Mouse (Mus musculus): ENCODE data around the gene Dcun1d2.

Dcun1d2 gene

DNA sequence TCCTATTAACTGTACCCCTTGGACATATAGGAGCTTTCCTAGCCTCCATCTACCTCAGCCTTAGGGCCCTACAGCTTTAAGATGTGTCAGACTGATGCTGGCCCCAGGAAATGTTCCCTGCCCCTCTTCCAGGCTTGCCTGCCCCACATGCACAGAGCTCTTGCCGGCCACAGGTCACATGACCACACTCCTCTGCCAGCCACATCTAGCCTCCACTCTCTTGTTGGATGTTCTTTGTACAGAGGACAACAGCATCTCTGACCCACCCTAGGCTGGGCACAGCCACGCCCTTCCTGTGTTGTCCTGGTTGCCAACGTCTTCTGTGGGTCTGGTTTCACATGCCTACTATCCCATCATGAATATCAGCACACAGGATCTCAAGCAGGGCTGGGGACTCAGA, 60.7 kb downstream of the Dcun1d2 start:
- H3K36me3 ChIP-seq (ENCODE audit: insufficient read depth, low read length): no peaks in the 10 kb centered on the region
- no peak overlapping the region for H3K4me3 ChIP-seq (replicated peaks; ENCODE audit: low read length)
- TF ChIP-seq CTCF (conservative IDR thresholded peaks at IDR 0.05; ENCODE audit: low read length) (no peak), NANOG (IDR thresholded peaks at IDR 0.05; ENCODE audit: borderline replicate concordance, low read length) (no peak), POU5F1 (IDR thresholded peaks at IDR 0.05; ENCODE audit: borderline replicate concordance, low read length) (no peak)
- peaks cover 49% of the 10 kb centered on the region for H3K4me1 ChIP-seq (replicated peaks; ENCODE audit: low read depth, low read length)
- peaks cover 27% of the 10 kb centered on the region for H3K27me3 ChIP-seq (ENCODE audit: insufficient read depth, low read length)
- H3K9me3 ChIP-seq (ENCODE audit: low read length): no peaks in the 10 kb centered on the region

DNA sequence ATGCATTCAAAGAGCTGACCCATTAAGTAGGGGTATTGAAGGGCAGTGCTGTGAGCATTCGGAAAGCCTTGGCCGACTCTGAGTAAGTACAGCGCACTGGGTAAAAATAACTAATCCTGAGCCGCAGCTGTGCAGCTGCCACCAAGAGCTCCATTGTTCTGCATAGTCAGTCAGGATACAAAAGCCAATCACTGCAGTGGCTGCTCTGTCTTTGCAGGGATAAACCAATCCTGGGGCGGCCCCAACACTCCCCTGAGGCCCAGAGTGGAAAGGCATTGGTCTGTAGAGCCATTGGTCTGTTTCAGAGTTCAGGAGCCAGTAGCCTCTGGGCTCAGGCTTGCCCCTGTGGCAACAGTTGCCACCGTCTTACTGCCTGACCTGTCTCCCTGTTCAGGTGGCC, 61.6 kb downstream of the Dcun1d2 start:
- peaks cover 30% of the 10 kb centered on the region for H3K27me3 ChIP-seq (ENCODE audit: insufficient read depth, low read length)
- TF ChIP-seq CTCF (conservative IDR thresholded peaks at IDR 0.05; ENCODE audit: low read length): no peak
- no peak for TF ChIP-seq POU5F1 (IDR thresholded peaks at IDR 0.05; ENCODE audit: borderline replicate concordance, low read length)
- no peak for TF ChIP-seq NANOG (IDR thresholded peaks at IDR 0.05; ENCODE audit: borderline replicate concordance, low read length)
- no peaks in the 10 kb centered on the region for H3K36me3 ChIP-seq (ENCODE audit: insufficient read depth, low read length)
- H3K9me3 ChIP-seq (ENCODE audit: low read length): no peaks in the 10 kb centered on the region
- peaks cover 53% of the 10 kb centered on the region for H3K4me1 ChIP-seq (replicated peaks; ENCODE audit: low read depth, low read length)
- H3K4me3 ChIP-seq (replicated peaks; ENCODE audit: low read length): no peak overlapping the region

DNA sequence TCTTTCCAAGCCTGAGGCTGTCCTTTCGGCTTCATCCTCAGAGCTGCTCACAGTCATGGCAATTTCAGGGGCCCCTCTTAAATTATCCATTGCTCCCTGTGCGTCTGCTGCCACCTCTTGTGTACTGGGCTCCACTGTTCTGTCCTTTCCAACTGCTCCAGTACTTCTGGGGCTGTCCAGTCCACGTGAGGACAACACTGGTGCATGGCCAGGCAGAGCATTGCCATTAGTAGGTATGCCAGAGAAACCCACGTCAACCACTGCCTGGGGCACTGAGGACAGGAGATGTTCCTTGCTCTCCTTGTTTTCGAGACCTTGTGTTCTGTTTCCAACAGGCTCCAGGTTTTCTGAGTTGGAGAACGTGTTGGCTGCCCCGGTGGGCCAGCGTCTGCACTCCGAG, 63.5 kb downstream of the Dcun1d2 start:
- H3K9me3 ChIP-seq (ENCODE audit: low read length): no peaks in the 10 kb centered on the region
- H3K4me3 ChIP-seq (replicated peaks; ENCODE audit: low read length): peak overlapping the region; percentile 53; the same call in 1 of the 2 replicates
- H3K4me1 ChIP-seq (replicated peaks; ENCODE audit: low read depth, low read length): peaks cover 59% of the 10 kb centered on the region
- TF ChIP-seq POU5F1 (IDR thresholded peaks at IDR 0.05; ENCODE audit: borderline replicate concordance, low read length) (no peak), CTCF (conservative IDR thresholded peaks at IDR 0.05; ENCODE audit: low read length) (no peak), NANOG (IDR thresholded peaks at IDR 0.05; ENCODE audit: borderline replicate concordance, low read length) (no peak)
- H3K36me3 ChIP-seq (ENCODE audit: insufficient read depth, low read length): no peaks in the 10 kb centered on the region
- peaks cover 24% of the 10 kb centered on the region for H3K27me3 ChIP-seq (ENCODE audit: insufficient read depth, low read length)

DNA sequence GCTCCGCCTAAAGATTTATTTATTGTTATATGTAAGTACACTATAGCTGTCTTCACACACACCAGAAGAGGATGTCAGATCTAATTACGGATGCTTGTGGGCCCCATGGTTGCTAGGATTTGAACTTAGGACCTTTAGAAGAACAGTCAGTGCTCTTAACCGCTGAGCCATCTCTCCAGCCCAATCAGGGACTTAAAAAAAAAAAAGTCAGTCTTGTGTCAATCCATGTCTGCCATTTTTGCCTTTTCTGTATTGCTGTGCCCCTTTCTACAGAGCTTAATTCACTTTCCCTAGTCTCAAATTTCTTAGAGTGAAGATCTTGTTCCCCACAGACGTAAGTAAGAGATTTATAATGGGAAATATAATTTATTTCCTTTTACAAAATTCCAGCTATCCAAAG, 69.5 kb downstream of the Dcun1d2 start:
- H3K36me3 ChIP-seq (ENCODE audit: insufficient read depth, low read length): no peaks in the 10 kb centered on the region
- peaks cover 9% of the 10 kb centered on the region; the same call in 1 of the 2 replicates for H3K27me3 ChIP-seq (ENCODE audit: insufficient read depth, low read length)
- H3K4me1 ChIP-seq (replicated peaks; ENCODE audit: low read depth, low read length): peaks cover 45% of the 10 kb centered on the region
- H3K4me3 ChIP-seq (replicated peaks; ENCODE audit: low read length): no peak overlapping the region
- H3K9me3 ChIP-seq (ENCODE audit: low read length): no peaks in the 10 kb centered on the region
- TF ChIP-seq POU5F1 (IDR thresholded peaks at IDR 0.05; ENCODE audit: borderline replicate concordance, low read length) (no peak), CTCF (conservative IDR thresholded peaks at IDR 0.05; ENCODE audit: low read length) (no peak), NANOG (IDR thresholded peaks at IDR 0.05; ENCODE audit: borderline replicate concordance, low read length) (no peak)

DNA sequence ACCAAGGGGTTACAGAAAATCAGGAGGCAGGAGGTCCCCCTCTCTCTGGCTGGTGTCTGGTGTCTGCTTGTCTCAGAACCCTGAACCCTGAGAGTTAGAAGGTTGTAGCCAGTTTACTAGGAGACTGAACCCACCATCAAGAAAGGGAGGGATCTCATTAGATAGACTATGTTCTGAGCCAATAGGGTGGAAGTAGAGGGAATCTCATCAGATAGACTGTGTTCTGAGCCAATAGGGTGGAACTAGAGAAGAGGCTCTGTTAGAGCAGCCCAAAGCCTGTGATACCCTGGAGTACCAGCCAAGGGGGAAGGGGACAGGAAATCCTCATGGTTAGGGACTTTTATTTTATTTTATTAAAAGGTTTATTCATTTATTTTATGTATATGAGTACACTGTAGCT, 69.9 kb downstream of the Dcun1d2 start:
- H3K4me3 ChIP-seq (replicated peaks; ENCODE audit: low read length): no peak overlapping the region
- H3K36me3 ChIP-seq (ENCODE audit: insufficient read depth, low read length): no peaks in the 10 kb centered on the region
- peaks cover 49% of the 10 kb centered on the region for H3K4me1 ChIP-seq (replicated peaks; ENCODE audit: low read depth, low read length)
- TF ChIP-seq NANOG (IDR thresholded peaks at IDR 0.05; ENCODE audit: borderline replicate concordance, low read length) (no peak), CTCF (conservative IDR thresholded peaks at IDR 0.05; ENCODE audit: low read length) (no peak), POU5F1 (IDR thresholded peaks at IDR 0.05; ENCODE audit: borderline replicate concordance, low read length) (no peak)
- H3K9me3 ChIP-seq (ENCODE audit: low read length): no peaks in the 10 kb centered on the region
- peaks cover 9% of the 10 kb centered on the region; the same call in 1 of the 2 replicates for H3K27me3 ChIP-seq (ENCODE audit: insufficient read depth, low read length)

DNA sequence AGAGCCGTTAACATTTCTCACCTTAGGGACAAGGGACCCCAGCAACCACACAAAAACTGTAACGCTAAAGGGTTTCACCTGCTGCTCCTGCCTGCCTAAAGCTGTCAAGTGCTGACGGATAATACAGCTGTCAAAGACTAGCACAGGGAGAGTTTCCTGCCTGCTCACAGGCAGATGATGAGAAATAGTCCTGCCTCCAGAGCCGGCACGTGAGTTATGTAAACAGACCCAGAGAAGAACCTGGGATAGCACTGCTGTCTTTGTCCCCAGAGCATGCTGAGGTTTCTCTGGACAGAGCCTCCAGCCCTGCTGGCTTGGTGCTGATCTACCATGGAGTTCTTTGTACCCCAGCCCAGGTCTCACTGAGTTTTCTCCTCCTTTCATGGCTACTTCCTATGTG, 70.8 kb downstream of the Dcun1d2 start:
- no peak overlapping the region for H3K4me3 ChIP-seq (replicated peaks; ENCODE audit: low read length)
- TF ChIP-seq CTCF (conservative IDR thresholded peaks at IDR 0.05; ENCODE audit: low read length) (no peak), POU5F1 (IDR thresholded peaks at IDR 0.05; ENCODE audit: borderline replicate concordance, low read length) (no peak), NANOG (IDR thresholded peaks at IDR 0.05; ENCODE audit: borderline replicate concordance, low read length) (no peak)
- no peaks in the 10 kb centered on the region for H3K36me3 ChIP-seq (ENCODE audit: insufficient read depth, low read length)
- H3K27me3 ChIP-seq (ENCODE audit: insufficient read depth, low read length): peaks cover 3% of the 10 kb centered on the region; the same call in 1 of the 2 replicates
- H3K4me1 ChIP-seq (replicated peaks; ENCODE audit: low read depth, low read length): peaks cover 53% of the 10 kb centered on the region
- H3K9me3 ChIP-seq (ENCODE audit: low read length): no peaks in the 10 kb centered on the region

DNA sequence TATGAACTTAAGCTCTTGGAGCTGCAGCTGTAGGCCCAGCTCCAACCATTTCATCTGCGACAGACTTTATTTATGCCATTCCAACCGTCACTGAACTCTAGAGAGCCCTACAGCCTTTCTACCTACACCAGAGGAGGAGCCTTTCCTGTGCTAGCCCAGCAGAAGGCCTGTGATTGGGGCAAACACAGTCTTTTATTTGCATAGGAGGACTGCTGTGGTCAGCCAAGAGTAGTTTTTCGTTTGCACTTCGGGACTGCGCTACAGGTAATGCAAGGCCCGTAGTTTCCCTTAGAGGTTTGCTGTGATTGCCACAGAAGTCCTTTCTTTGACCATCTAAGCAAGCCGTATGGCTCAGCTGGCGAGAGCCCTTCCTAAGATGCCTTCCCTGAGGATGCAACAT, 71.5 kb downstream of the Dcun1d2 start:
- Histone ChIP-seq H3K9me3 (ENCODE audit: low read length) (no peaks in the 10 kb centered on the region), H3K4me3 (replicated peaks; ENCODE audit: low read length) (no peak overlapping the region), H3K4me1 (replicated peaks; ENCODE audit: low read depth, low read length) (peaks cover 52% of the 10 kb centered on the region), H3K27me3 (ENCODE audit: insufficient read depth, low read length) (no peaks in the 10 kb centered on the region), H3K36me3 (ENCODE audit: insufficient read depth, low read length) (no peaks in the 10 kb centered on the region)
- TF ChIP-seq POU5F1 (IDR thresholded peaks at IDR 0.05; ENCODE audit: borderline replicate concordance, low read length) (no peak), CTCF (conservative IDR thresholded peaks at IDR 0.05; ENCODE audit: low read length) (no peak), NANOG (IDR thresholded peaks at IDR 0.05; ENCODE audit: borderline replicate concordance, low read length) (no peak)

DNA sequence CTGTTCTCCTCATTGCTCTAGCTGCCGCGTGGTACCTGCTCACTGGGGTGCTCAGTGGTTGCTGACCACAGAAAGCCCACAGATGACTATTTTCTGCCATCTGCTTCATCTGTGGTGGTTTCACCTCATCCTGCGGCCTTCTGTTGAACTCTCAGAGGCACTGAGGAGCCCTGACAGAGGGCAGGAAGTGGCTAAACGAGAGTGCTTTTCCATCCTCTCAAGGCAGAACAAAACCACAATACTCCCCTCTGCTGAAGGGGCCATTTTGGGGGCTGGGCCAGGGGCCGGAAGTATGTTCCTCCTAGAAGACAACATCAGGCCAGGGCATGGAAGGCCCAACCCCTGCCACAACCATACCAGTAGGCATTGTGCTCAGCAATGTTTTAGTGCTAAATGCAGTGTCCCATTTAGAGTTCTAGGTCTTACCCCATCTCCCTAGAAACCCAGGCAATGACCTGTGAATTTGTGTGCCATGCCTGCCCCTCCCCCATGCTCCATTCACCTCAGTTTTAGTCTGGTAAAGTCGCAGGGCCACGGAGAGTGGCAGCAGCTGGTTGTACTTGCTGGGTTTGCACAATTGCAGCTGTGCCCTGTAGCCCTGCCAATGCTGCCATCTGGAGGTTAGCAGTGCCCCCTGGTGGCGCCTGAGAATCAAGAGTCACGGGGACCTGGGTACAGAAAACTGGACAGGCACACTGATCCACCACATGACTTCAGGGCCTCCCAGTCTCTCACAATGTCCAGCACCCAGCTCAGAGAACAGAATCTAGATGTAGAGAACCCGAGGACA, 74.3 kb downstream of the Dcun1d2 start:
- Histone ChIP-seq H3K9me3 (ENCODE audit: low read length) (no peaks in the 10 kb centered on the region), H3K27me3 (ENCODE audit: insufficient read depth, low read length) (no peaks in the 10 kb centered on the region), H3K4me1 (replicated peaks; ENCODE audit: low read depth, low read length) (peaks cover 58% of the 10 kb centered on the region), H3K4me3 (replicated peaks; ENCODE audit: low read length) (peak overlapping the region; percentile 39), H3K36me3 (ENCODE audit: insufficient read depth, low read length) (no peaks in the 10 kb centered on the region)
- TF ChIP-seq CTCF (conservative IDR thresholded peaks at IDR 0.05; ENCODE audit: low read length) (peak; percentile 73), NANOG (IDR thresholded peaks at IDR 0.05; ENCODE audit: borderline replicate concordance, low read length) (no peak), POU5F1 (IDR thresholded peaks at IDR 0.05; ENCODE audit: borderline replicate concordance, low read length) (no peak)
